Mouse (Mus musculus): Measurements from ENCODE around the gene Pcdh15.

DNA sequence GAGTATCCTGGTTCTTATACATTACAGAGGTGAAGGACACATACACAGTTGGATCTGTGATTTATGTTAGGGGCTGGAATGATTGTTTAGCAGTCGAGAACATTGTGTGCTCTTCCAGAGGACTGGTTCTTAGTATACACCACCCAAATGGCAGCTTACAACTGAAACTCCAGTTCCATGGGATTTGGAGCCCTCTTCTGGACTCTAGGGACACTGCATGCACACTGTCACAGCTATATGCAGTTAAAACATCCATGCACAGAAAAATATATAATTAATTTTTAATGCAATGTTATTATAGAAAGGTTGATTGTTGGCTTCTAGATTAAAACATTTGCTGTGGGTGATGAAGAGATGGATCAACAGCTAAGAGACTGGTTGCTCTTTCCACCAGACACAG, 301.3 kb downstream of the Pcdh15 start:
- no peak for TF ChIP-seq GATA1 (IDR thresholded peaks at IDR 0.05; ENCODE audit: low read length)
- TF ChIP-seq TAL1 (IDR thresholded peaks at IDR 0.05; ENCODE audit: low read length), result no peak
